Mouse (Mus musculus): ENCODE data around the gene Tbc1d10a. TPM values are rescaled to one million over a fixed set of nuclear protein-coding genes. Genes with fewer than 3 reads are reported as not detected.
A peak's percentile ranks its signal among the peaks of the same experiment; 100 is the strongest.
"Not testable (repeated sequence)": the region's sequence is repeated elsewhere in the genome, so short reads cannot be mapped to it uniquely, and the experiment has no call there.

The Tbc1d10a gene
- total RNA-seq, 4 experiments from 2014 or later, result 18.6 to 24.7 (median 21.9) TPM

GRCm38 (mm10) chr11:4184251-4184952 lies 2.2 kb upstream of the Tbc1d10a start:
- DNase-seq, result no peak

- not testable (repeated sequence) for DNase-seq
These were observed 1.1 kb upstream of the Tbc1d10a start for GRCm38 (mm10) chr11:4185480-4185879.

GRCm38 (mm10) chr11:4187318-4187700 lies 720 bp downstream of the Tbc1d10a start:
- no peak for DNase-seq

DNA sequence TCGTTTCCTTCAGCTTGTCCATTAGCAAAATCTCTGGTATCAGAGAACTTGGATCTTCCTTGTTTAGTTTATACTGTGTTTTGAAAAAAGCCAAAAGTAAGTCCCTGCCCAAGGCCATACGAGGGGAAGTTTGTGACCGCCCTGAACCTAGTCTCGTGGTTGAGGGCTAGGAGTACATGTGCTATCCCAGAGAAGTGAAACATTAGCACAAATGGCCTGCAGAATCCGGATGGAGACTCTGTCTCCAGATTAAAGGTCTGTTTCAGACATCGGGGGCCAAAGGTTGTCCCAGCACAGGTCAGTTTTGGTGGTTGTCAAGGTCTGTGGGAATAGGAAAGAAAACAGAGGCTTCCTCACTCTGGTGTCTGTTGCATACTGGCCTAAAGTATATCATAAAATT lies 2.6 kb downstream of the Tbc1d10a start:
- DNase-seq, result no peak

GRCm38 (mm10) chr11:4190677-4191076 lies 4.1 kb downstream of the Tbc1d10a start:
- no peak for DNase-seq

- no peak for DNase-seq
These were observed 6.2 kb downstream of the Tbc1d10a start for GRCm38 (mm10) chr11:4192757-4193156.

DNA sequence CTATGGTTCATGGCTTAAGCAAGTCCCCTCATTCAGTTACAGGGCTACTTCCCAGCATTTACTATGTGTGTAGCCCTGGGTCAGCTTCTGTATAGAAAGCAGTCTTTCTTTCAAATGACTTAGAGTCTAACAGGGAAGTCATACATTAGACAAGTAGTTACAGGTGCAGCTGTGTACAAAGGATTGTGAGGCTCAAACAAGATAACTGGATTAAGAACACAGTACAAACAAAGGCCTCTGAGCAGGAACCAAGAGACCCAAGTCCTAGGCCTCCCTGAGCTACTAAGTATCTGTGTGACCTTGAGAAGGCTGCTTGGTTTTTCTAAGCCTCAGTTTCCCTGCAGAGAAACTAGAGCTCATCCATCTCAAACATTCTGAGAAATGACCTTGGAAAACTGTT lies 6.8 kb downstream of the Tbc1d10a start:
- no peak for DNase-seq

GRCm38 (mm10) chr11:4195597-4196031 lies 9.0 kb downstream of the Tbc1d10a start:
- DNase-seq, result no peak

- DNase-seq, result no peak
These were observed 10.0 kb downstream of the Tbc1d10a start for GRCm38 (mm10) chr11:4196636-4197035.

DNA sequence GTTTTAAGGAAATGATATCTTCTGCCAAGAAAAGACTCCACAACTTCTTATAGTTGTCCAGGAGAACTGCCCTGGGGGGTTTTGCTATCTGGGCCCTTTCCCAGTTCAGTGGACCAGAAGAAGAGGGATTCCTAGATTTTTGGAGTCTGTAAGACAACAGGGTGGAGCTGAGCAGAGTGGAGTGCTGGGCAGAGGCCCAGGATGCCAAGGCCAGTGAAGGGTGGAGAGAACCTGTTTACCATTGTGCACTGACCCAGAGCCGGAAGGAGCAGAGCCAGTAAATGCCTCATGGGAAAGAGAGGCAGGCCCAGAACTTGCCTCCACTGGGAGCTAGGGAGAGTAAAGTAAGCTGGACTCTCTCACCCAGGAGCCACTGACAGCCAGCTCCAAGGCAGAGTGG lies 11.1 kb downstream of the Tbc1d10a start:
- DNase-seq, result no peak

GRCm38 (mm10) chr11:4201981-4202700 lies 15.6 kb downstream of the Tbc1d10a start:
- no peak for DNase-seq

DNA sequence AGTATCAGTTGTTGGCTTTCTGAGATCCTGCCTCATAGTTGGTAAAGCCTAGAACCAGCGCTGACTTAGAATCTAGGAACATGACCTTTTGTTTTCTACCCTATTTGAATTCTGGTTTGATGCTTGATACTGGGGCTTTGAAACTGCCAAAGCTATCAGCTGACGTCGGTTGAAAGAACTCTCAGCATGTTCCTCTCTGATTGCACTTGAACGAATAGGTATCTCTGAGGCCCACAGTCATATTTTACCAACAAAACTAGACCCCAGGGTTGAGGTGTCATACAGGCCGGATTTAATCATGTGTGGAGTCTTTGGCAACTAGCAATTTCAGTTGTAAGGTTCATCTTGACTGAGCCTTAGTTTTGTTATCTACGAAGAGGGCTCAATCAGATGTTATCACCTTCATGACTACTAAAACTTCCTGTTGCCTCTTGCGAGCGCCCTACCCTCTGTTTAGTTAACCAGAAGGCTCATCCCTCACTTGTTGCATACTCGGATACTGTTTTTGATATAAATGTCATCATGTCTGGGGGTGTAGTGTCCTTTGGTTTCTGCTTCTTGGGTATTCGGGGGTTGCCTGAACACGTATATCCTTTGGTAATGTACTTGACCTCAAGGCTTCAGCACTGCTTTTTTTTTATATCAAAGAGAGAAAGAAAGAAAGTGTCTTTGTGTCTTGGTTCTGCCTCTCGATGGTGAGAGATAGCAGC lies 16.6 kb downstream of the Tbc1d10a start:
- DNase-seq, result no peak

GRCm38 (mm10) chr11:4203705-4204074 lies 17.1 kb downstream of the Tbc1d10a start:
- DNase-seq, result peak; percentile 56

GRCm38 (mm10) chr11:4205097-4205655 lies 18.6 kb downstream of the Tbc1d10a start:
- DNase-seq, result no peak

- no peak for DNase-seq
These were observed 19.4 kb downstream of the Tbc1d10a start for GRCm38 (mm10) chr11:4205951-4206350.

GRCm38 (mm10) chr11:4206563-4206962 lies 20.0 kb downstream of the Tbc1d10a start:
- DNase-seq, result no peak

GRCm38 (mm10) chr11:4207655-4208054 lies 21.1 kb downstream of the Tbc1d10a start:
- DNase-seq, result no peak

GRCm38 (mm10) chr11:4209556-4209955 lies 23.0 kb downstream of the Tbc1d10a start:
- no peak for DNase-seq

GRCm38 (mm10) chr11:4210786-4211185 lies 24.2 kb downstream of the Tbc1d10a start:
- no peak for DNase-seq

DNA sequence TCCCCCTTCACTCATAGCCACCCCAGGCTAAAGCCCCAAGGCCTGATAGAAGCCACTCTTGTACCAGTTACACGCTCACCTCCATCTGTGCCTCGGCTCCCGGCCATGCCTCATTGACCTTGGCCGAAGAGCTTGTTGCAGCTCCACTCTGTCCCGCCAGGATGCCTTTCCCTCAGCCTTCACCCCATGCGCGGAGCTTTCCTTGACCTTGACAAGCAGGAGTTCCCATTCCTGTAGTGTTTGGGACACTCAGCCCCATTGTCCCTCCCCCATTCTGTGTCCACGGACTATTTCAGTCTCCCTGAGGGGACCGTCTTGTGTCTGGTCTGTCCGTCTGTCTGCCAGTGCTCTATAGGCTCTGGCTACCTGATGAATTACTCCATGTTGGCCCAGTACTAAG lies 26.5 kb downstream of the Tbc1d10a start:
- DNase-seq, result no peak

DNA sequence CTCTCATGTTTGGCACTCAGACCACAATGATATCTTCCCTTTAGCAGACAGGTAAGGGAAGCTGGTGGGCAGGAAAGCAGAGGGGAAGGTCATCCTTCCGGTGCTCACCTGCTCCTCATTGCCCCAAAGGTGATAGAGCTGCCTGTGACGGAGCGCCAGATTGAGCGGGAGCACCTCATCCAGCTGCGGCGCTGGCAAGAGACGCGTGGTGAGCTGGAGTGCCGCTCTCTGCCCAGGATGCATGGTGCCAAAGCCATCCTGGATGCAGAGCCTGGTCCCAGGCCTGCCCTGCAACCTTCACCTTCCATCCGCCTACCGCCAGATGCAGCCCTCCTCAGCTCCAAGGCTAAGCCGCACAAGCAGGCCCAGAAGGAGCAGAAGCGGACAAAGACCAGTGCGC lies 28.0 kb downstream of the Tbc1d10a start:
- no peak for DNase-seq

DNA sequence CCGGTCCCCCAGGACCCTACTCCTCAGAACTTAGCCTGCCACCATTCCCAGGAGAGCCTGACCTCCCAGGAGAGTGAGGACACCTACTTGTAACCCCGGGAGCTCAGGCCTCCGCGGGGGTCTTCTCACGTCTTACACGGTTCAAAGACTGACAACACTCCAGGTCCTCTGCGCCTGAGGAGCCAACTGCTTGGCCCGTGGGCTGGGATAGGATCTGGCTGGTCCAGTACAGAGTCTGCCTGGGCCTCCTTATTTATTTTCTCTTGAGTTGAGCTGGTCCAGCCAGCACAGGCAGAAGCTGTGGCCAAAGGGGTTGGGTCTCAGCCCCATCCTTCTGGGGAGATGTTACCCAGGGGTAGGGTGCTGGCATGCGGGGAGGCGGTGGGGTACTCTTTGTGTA lies 28.5 kb downstream of the Tbc1d10a start:
- DNase-seq, result no peak
